ENCODE assay signal across 10 mouse cellular contexts in genomic region chr8:89663859-89664258, GRCm38 (mm10).
DNase-seq lines count a peak whose midpoint lies in the region; ATAC-seq lines count a peak whose summit lies in the region.
"Had no signal": no experiment of that assay in that cellular context is flagged by ENCODE, and none has a peak within 500 bp of the region (broad histone marks: within the 10 kb centered on the region; RNA-seq: fewer than 3 reads in every experiment).

No protein-coding gene starts in this region.

- WGBS in liver, embryonic 12.5 days (ENCODE audit: insufficient replicate concordance): 29% methylated on average over 10 of the region's 10 CpGs

- H3K36me3 ChIP-seq in liver, embryonic 12.5 days: no peaks in the 10 kb centered on the region
- H3K36me3 ChIP-seq: hindbrain, embryonic 15.5 days had no signal

- peaks cover 4% of the 10 kb centered on the region for H3K27me3 ChIP-seq in liver, embryonic 12.5 days (replicated peaks)

- H3K9me3 ChIP-seq in liver, embryonic 12.5 days (replicated peaks): no peaks in the 10 kb centered on the region
- H3K9me3 ChIP-seq: hindbrain, embryonic 15.5 days had no signal

- DNase-seq in adrenal gland, postnatal 14 days: peak; percentile 5
- no peak for DNase-seq in adrenal gland, adult 18-20 months (ENCODE audit: low spot score in 2 of 2)
- DNase-seq in urinary bladder, postnatal 14 days (ENCODE audit: low spot score): peak; percentile 13
- no peak for DNase-seq in urinary bladder, postnatal 4 days (ENCODE audit: low spot score in 2 of 2)
- peak; percentile 19 for DNase-seq in skeletal muscle tissue, adult 2 months (ENCODE audit: low read depth, low spot score)
- DNase-seq in testis, postnatal 14 days (ENCODE audit: low spot score): no peak
- no peak for DNase-seq in right cerebral cortex, postnatal 10 days (ENCODE audit: low spot score in 2 of 2)
- DNase-seq: B cell, adult 2 months had no signal

- no peak overlapping the region for H3K4me3 ChIP-seq in liver, embryonic 12.5 days
- H3K4me3 ChIP-seq: hindbrain, embryonic 15.5 days had no signal

- H3K27ac ChIP-seq in liver, embryonic 12.5 days: no peak overlapping the region
- H3K27ac ChIP-seq: hindbrain, embryonic 15.5 days had no signal

- peak overlapping the region; percentile 8; the same call in 1 of the 2 replicates for H3K4me2 ChIP-seq in liver, embryonic 12.5 days
- H3K4me2 ChIP-seq: hindbrain, embryonic 15.5 days had no signal

- H3K9ac ChIP-seq in liver, embryonic 12.5 days: no peak overlapping the region
- H3K9ac ChIP-seq: hindbrain, embryonic 15.5 days had no signal

- H3K4me1 ChIP-seq in liver, embryonic 12.5 days: no peaks in the 10 kb centered on the region

- ATAC-seq in liver, embryonic 12.5 days: peak; percentile 49; the same call in 1 of the 2 replicates

Comparison
In these comparisons a context has a peak if more than half of its experiments do, and no peak if none do; other contexts are left out.
1. DNase-seq: peak in adrenal gland, postnatal 14 days (single experiment), urinary bladder, postnatal 14 days (single experiment) and skeletal muscle tissue, adult 2 months (single experiment); none in adrenal gland, adult 18-20 months (0 of 2), urinary bladder, postnatal 4 days (0 of 2), testis, postnatal 14 days (single experiment) and right cerebral cortex, postnatal 10 days (0 of 2).